Mouse (Mus musculus) heart, adult 2 months (tissue): ENCODE data around the gene Tcte1. TPM values are rescaled to one million over a fixed set of nuclear protein-coding genes. Genes with fewer than 3 reads are reported as not detected.

Experiments used
- DNase-seq, 2 experiments: peaks; one replicate each; pipeline ENCODE4 v3.0.0; 2021
- H3K27ac ChIP-seq: fragments of 200-600 bp; 2 replicates; pipeline ENCODE4 v1.8.1; 2022
- H3K27me3 ChIP-seq: fragments of 200-500 bp; 2 replicates; pipeline ENCODE4 v1.6.1; 2012; ENCODE audit warnings: mild to moderate bottlenecking, low read length, inconsistent platforms, mixed read lengths; ENCODE audit not compliant: control insufficient read depth, insufficient read depth
- H3K36me3 ChIP-seq: fragments of 200-500 bp; 2 replicates; pipeline ENCODE4 v1.6.1; 2012; ENCODE audit warnings: low read length, inconsistent platforms; ENCODE audit not compliant: control insufficient read depth, insufficient read depth
- H3K4me1 ChIP-seq: fragments of 200-500 bp; 2 replicates; pipeline ENCODE4 v1.6.1; 2011; ENCODE audit warnings: low read length; ENCODE audit not compliant: control insufficient read depth, insufficient read depth
- H3K4me3 ChIP-seq: fragments of 200-600 bp; 2 replicates; pipeline ENCODE4 v1.8.1; 2022
- H3K79me2 ChIP-seq: fragments of 200-500 bp; replicated peaks from 2 replicates; pipeline ENCODE4 v1.6.1; 2012; ENCODE audit warnings: mild to moderate bottlenecking, inconsistent platforms, low read length, moderate library complexity, mixed read lengths; ENCODE audit not compliant: control insufficient read depth, insufficient read depth
- H3K9ac ChIP-seq: fragments of 200-500 bp; 2 replicates; pipeline ENCODE4 v1.6.1; 2012; ENCODE audit warnings: low read depth, mild to moderate bottlenecking, control low read depth, inconsistent platforms, low read length, mixed read lengths
- CTCF ChIP-seq: fragments of 200-600 bp; IDR thresholded peaks from 2 replicates; pipeline ENCODE4 v1.8.1; 2022; ENCODE audit warnings: antibody characterized with exemption, mild to moderate bottlenecking, moderate library complexity
- EP300 ChIP-seq: fragments of 200-500 bp; IDR thresholded peaks from 2 replicates; pipeline ENCODE4 v1.6.1; 2011; ENCODE audit warnings: low read depth, low read length, control low read depth; ENCODE audit not compliant: insufficient read depth
- POLR2A ChIP-seq: fragments of 200-500 bp; IDR thresholded peaks from 2 replicates; pipeline ENCODE4 v1.6.1; 2011; ENCODE audit warnings: mild to moderate bottlenecking, low read depth, low read length, control low read depth; ENCODE audit not compliant: insufficient read depth
- WGBS: fragments of 180-500 bp; shearing (Covaris S2); methylation state at CpG from one replicate; pipeline ENCODE4 v1.1.7; 2018; 5-methylcytosine and 5-hydroxymethylcytosine counted together
- intact Hi-C: fragments of 180-260 bp; cut with DNase I; formaldehyde crosslinking; loops from one replicate; pipeline ENCODE4 v1.15.1; 2025
- polyA plus RNA-seq: library from polyadenylated mRNA; depleted of rRNA; stranded (reverse); fragments of >200 nt; gene quantifications from 2 replicates; pipeline ENCODE4 v1.2.3, GENCODE M21; 2012
- total RNA-seq, 2 experiments: library from RNA; stranded (reverse); gene quantifications; 2 replicates each; pipeline ENCODE4 v1.2.3; 2021

Tcte1 gene
- total and polyA plus RNA-seq, 3 experiments: 0.90 TPM; not detected in 2

DNA sequence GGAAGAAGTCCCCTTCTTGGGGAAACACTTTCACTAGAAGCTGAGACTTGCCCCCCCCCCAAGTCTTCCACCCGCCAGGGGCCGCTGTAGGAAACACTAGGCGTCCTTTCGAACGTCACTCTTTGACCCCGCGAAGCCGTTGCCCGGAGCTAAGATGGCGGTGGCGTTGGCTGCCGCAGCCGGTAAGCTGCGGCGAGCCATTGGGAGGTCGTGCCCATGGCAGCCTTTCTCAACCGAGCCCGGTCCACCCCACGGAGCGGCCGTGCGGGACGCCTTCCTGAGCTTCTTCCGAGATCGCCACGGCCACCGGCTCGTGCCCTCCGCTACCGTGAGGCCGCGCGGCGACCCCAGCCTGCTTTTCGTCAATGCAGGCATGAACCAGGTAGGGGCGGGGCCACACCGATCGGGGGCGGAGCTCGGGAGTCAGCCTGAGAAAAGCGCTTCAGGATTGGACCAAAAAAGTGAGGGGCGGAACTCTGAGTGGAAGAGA lies 16.5 kb upstream of the Tcte1 start, which contains the start of gene Aars2:
Gene Aars2 (plus strand): TSS at position 142 of the 490 bp plus-strand sequence.
- TF ChIP-seq EP300: peak; percentile 70; the same call in 1 of the 2 replicates
- TF ChIP-seq CTCF: peak; percentile 82
- peak; percentile 48 for TF ChIP-seq POLR2A
- H3K9ac ChIP-seq: peak within 1 kb of the TSS; percentile 86
- intact Hi-C loops: loop anchor here (2.0 kb wide), 2 partner anchors 48 to 72 kb away; partner anchors contain the start of gene Nfkbie
- peak within 1 kb of the TSS; percentile 94 for H3K27ac ChIP-seq
- H3K4me3 ChIP-seq: peak within 1 kb of the TSS; percentile 68
- DNase-seq: peak; percentile 94 to 97
- under 1% methylated on average over 42 of the region's 42 CpGs for WGBS
- H3K27me3 ChIP-seq: no peaks in the 10 kb centered on the region
- H3K79me2 ChIP-seq: no peaks in the 10 kb centered on the region
- H3K36me3 ChIP-seq: no peaks in the 10 kb centered on the region
- H3K4me1 ChIP-seq: peaks cover 2% of the 10 kb centered on the region

DNA sequence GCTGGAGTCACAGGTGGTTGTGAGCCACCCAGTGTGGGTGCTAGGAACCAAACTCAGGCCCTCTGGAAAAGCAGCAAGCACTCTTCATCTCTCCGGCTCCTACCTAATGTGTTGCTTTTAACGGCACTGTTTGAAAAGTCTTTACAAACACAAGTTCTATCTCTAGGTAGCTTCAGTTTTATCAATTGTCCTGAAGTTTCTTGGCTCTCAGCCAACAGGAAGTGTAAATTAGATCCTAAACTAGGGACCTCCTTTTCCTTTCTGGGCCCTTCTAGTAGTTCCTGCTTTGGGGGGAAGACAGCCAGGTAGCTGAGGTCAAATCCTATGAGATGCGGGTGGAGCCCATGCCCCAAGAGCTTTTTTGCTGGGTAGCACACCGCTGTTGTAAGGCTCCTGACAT lies 12.4 kb upstream of the Tcte1 start:
- WGBS: 73% methylated on average over 4 of the region's 4 CpGs
- no peak for DNase-seq
- Histone ChIP-seq H3K79me2 (no peaks in the 10 kb centered on the region), H3K27me3 (no peaks in the 10 kb centered on the region), H3K4me1 (peaks cover 2% of the 10 kb centered on the region), H3K36me3 (no peaks in the 10 kb centered on the region), H3K9ac (no peak overlapping the region), H3K4me3 (no peak overlapping the region), H3K27ac (no peak overlapping the region)
- intact Hi-C loops: no loop called here
- TF ChIP-seq CTCF (no peak), EP300 (no peak)

DNA sequence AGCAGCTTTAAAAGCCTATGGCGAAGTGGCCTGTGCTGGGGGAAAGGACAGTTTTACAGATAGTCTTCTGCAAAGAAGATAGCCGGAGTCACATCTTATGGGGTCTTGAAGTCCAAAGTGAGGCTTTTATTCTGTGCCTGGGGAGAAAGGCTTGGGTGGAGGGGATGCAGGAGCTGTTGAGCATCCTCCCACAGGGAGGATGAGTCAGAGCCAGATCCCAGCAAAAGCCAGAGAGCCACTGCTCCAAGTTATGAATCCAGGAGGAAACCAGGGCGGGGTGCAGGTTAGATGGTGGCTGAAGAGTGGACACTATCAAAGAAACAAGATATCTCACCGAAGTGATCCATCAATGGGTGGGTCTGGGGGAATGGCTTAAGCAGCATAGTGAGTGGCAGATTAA lies 11.5 kb upstream of the Tcte1 start:
- DNase-seq: no peak
- H3K27me3 ChIP-seq: no peaks in the 10 kb centered on the region
- WGBS: 86% methylated on average over 4 of the region's 4 CpGs
- no peak for TF ChIP-seq POLR2A
- TF ChIP-seq CTCF: no peak
- TF ChIP-seq EP300: no peak
- peaks cover 2% of the 10 kb centered on the region; the same call in 1 of the 2 replicates for H3K4me1 ChIP-seq
- no peak overlapping the region for H3K9ac ChIP-seq
- H3K79me2 ChIP-seq: no peaks in the 10 kb centered on the region
- no peaks in the 10 kb centered on the region for H3K36me3 ChIP-seq
- intact Hi-C loops: no loop called here
- no peak overlapping the region for H3K4me3 ChIP-seq
- H3K27ac ChIP-seq: no peak overlapping the region

DNA sequence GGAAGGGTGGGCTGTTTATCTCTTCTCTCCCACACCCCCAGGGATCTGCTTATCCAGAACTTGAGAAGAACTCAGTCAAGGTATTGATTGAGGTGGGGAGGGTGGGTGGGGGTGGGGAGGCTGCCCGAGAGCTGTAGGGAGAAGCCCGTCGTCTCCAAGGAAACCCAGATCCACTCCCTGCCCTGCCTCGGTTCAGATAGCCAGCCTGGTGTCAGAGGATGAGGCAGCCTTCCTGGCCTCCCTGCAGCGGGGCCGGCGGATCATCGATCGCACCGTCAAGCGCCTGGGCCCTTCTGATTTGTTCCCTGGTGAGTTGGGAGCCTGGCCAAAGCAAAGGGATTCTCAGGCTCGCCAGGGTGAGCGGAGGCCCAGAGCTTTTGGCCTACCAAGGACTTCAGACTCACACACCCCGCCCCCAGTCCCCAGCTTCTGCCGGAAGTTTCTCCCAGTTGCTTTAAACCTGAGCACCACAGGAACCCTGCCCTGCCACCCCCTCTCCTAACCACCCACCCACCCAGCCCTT lies 8.0 kb upstream of the Tcte1 start:
- H3K4me3 ChIP-seq: no peak overlapping the region
- H3K36me3 ChIP-seq: no peaks in the 10 kb centered on the region
- H3K27ac ChIP-seq: no peak overlapping the region
- intact Hi-C loops: no loop called here
- no peaks in the 10 kb centered on the region for H3K27me3 ChIP-seq
- no peaks in the 10 kb centered on the region for H3K4me1 ChIP-seq
- TF ChIP-seq CTCF: no peak
- no peak for TF ChIP-seq EP300
- TF ChIP-seq POLR2A: no peak
- no peak for DNase-seq
- no peaks in the 10 kb centered on the region for H3K79me2 ChIP-seq
- WGBS: 59% methylated on average over 15 of the region's 15 CpGs
- no peak overlapping the region for H3K9ac ChIP-seq

DNA sequence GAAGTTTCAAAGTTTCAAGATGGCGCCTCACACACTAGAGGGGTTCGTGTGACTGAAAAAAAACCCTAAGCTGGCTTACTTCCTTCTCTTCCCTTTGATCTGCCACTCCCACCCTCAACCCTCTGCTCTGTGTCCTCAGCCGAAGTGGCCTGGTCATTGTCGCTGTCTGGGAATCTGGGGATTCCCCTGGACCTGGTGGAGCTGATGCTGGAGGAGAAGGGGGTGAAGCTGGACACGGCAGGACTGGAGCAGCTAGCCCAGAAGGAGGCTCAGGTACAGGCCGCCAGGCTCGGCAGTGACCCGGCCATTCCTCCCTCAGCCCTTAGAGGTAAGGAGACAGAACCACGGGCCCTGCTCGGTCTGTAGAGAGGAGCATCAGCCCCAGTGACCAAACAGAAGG lies 7.4 kb upstream of the Tcte1 start:
- 81% methylated on average over 10 of the region's 10 CpGs for WGBS
- Histone ChIP-seq H3K36me3 (no peaks in the 10 kb centered on the region), H3K9ac (no peak overlapping the region), H3K27me3 (no peaks in the 10 kb centered on the region), H3K27ac (no peak overlapping the region), H3K79me2 (no peaks in the 10 kb centered on the region), H3K4me1 (no peaks in the 10 kb centered on the region), H3K4me3 (no peak overlapping the region)
- intact Hi-C loops: loop anchor here (1.0 to 2.0 kb wide), 2 partner anchors 36 to 127 kb away; no protein-coding TSS in a partner anchor
- DNase-seq: no peak
- TF ChIP-seq EP300: no peak
- no peak for TF ChIP-seq CTCF
- TF ChIP-seq POLR2A: no peak

DNA sequence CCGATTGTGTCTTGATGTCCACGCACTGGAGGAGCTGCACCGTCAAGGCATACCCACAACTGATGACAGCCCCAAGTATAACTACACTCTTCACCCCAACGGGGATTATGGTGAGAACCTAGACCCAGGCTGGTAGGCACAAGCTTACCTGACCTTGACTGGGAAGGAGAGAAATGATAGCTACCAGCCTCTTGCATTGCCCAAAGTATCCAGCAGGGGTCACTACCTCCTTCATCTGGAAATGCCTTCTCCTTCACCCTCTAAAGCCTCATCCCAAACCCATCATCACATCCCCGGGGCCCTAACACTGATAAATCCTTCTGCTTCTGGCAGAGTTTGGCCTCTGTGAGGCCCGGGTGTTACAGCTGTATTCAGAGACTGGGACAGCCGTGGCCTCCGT lies 6.7 kb upstream of the Tcte1 start:
- DNase-seq: peak; percentile 62 to 84
- no peaks in the 10 kb centered on the region for H3K36me3 ChIP-seq
- intact Hi-C loops: loop anchor here (1.0 to 2.0 kb wide), 2 partner anchors 36 to 126 kb away; no protein-coding TSS in a partner anchor
- H3K27me3 ChIP-seq: no peaks in the 10 kb centered on the region
- 45% methylated on average over 8 of the region's 8 CpGs for WGBS
- H3K79me2 ChIP-seq: no peaks in the 10 kb centered on the region
- H3K27ac ChIP-seq: no peak overlapping the region
- H3K9ac ChIP-seq: no peak overlapping the region
- H3K4me3 ChIP-seq: no peak overlapping the region
- TF ChIP-seq CTCF (peak; percentile 96), POLR2A (no peak)
- H3K4me1 ChIP-seq: no peaks in the 10 kb centered on the region
